Mouse (Mus musculus) layer of hippocampus, adult 2 months (tissue): Measurements from ENCODE around the gene Supt3. TPM values are rescaled to one million over a fixed set of nuclear protein-coding genes. Genes with fewer than 3 reads are reported as not detected.

Experiments
- DNase-seq, 2 experiments: peaks; one replicate each; pipeline ENCODE4 v3.0.0; 2022; ENCODE audit warnings: low spot score in 2 of 2
- H3K27ac ChIP-seq: fragments of 200-600 bp; 2 replicates; pipeline ENCODE4 v1.8.1; 2022
- H3K4me3 ChIP-seq: fragments of 200-600 bp; 2 replicates; pipeline ENCODE4 v1.8.1; 2022; ENCODE audit warnings: mild to moderate bottlenecking
- CTCF ChIP-seq: fragments of 200-600 bp; conservative IDR thresholded peaks from 2 replicates; pipeline ENCODE4 v1.8.1; 2022; ENCODE audit warnings: antibody characterized with exemption, mild to moderate bottlenecking, moderate library complexity
- total RNA-seq, 2 experiments: library from RNA; stranded (reverse); gene quantifications; 2 replicates each; pipeline ENCODE4 v1.2.3; 2021

Gene Supt3
- total RNA-seq, 2 experiments from 2014 or later: 14.9 to 18.7 TPM

- Histone ChIP-seq H3K27ac (peak overlapping the region; percentile 25; the same call in 1 of the 2 replicates), H3K4me3 (no peak overlapping the region)
- TF ChIP-seq CTCF: no peak
- DNase-seq: no peak
These were observed 233.5 kb downstream of the Supt3 start for GRCm38 (mm10) chr17:45010409-45010808.

DNA sequence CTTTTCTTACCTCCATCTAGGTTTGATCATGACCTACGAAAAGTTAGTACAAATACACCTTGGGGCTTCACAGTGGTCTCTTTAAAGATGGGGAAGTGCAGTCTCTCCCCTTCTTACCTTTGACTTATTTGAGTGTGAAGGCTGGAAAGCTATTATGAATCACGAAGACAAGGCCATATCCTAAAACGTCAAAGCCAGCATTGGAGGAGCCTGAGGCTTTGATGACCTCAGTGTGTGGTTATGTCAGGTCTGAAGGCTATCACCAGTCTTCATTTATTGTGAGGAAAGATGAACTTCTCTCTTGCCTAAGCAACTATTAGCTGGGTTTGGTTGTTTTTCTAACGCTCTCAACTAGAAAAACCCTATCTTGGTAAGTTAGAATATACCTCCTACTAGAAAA, 239.8 kb downstream of the Supt3 start:
- Histone ChIP-seq H3K27ac (no peak overlapping the region), H3K4me3 (no peak overlapping the region)
- no peak for DNase-seq
- no peak for TF ChIP-seq CTCF

GRCm38 (mm10) chr17:45020155-45020930, 243.4 kb downstream of the Supt3 start:
- H3K4me3 ChIP-seq: no peak overlapping the region
- no peak for TF ChIP-seq CTCF
- no peak for DNase-seq
- peak overlapping the region; percentile 21; the same call in 1 of the 2 replicates for H3K27ac ChIP-seq

GRCm38 (mm10) chr17:45028441-45028840, 251.5 kb downstream of the Supt3 start:
- no peak overlapping the region for H3K27ac ChIP-seq
- DNase-seq: no peak
- TF ChIP-seq CTCF: no peak
- no peak overlapping the region for H3K4me3 ChIP-seq

- no peak for DNase-seq
- Histone ChIP-seq H3K27ac (no peak overlapping the region), H3K4me3 (no peak overlapping the region)
- TF ChIP-seq CTCF: no peak
These were observed 252.2 kb downstream of the Supt3 start for GRCm38 (mm10) chr17:45029106-45029505.

- no peak for TF ChIP-seq CTCF
- Histone ChIP-seq H3K27ac (no peak overlapping the region), H3K4me3 (no peak overlapping the region)
- no peak for DNase-seq
These were observed 255.3 kb downstream of the Supt3 start for GRCm38 (mm10) chr17:45032209-45032608.

DNA sequence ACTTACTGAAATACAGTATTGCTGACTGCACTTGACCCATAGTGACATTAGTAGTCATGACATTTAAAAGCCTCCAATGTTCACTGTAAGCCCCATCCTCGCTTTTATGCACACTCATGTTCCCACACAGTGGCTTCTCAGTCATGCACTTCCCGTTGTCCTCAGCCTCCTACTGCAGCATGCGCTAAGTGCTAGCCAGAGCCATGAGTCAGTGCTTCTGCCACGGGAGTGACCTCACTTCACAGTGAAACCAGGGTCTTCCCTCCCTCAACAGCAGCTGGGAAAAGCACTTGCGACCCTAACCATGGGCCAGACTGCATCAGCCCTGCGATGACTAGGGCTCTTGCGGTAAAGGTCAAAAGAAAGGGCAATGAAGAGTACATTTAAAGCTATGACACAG, 256.7 kb downstream of the Supt3 start:
- no peak for TF ChIP-seq CTCF
- no peak overlapping the region for H3K4me3 ChIP-seq
- no peak overlapping the region for H3K27ac ChIP-seq
- DNase-seq: no peak

DNA sequence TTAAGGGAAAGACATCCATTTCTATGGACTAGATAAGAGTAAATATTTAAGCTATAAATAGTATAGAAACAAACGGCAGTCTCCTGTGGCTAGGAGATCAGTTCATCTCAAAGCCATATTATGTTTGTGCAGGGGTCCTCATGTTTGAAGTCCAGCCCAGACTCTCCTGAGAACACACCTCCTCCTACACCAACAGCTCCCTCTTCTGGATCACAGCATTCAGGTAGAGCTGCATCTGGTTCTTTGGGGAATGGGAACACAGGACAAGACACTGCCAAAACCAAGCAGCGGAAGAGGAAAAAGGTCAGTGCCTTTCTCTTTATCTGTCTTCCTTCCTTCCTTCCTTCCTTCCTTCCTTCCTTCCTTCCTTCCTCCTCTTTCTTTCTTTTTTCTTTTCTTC, 264.1 kb downstream of the Supt3 start:
- H3K4me3 ChIP-seq: no peak overlapping the region
- TF ChIP-seq CTCF: peak; percentile 13; the same call in 1 of the 2 replicates
- DNase-seq: no peak
- H3K27ac ChIP-seq: no peak overlapping the region

DNA sequence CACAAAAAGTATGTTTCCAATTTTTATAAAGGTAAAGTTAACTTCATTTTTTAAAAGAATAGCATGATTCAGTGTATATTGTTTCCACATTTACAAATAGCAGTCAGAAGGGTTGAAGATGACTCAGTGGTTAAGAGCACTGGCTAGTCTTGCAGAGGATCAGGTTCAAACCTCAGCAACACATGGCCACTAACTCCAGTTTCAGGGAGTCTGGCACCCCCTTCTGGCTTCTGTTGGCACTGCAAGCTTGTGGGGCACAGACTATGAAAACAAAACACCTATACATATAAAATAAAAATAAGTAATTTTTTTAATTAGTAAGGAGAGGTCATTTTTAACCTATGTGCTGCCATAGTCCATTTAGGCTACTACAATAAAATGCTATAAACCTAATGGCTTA, 268.9 kb downstream of the Supt3 start:
- no peak for DNase-seq
- Histone ChIP-seq H3K4me3 (no peak overlapping the region), H3K27ac (no peak overlapping the region)
- TF ChIP-seq CTCF: peak; percentile 69

GRCm38 (mm10) chr17:45046583-45046982, 269.6 kb downstream of the Supt3 start:
- no peak for DNase-seq

GRCm38 (mm10) chr17:45047236-45047635, 270.3 kb downstream of the Supt3 start:
- no peak for TF ChIP-seq CTCF
- no peak for DNase-seq
- no peak overlapping the region for H3K27ac ChIP-seq
- H3K4me3 ChIP-seq: no peak overlapping the region

More at GRCm38 (mm10) chr17:45046583-45046982, 269.6 kb downstream of the Supt3 start:
- no peak overlapping the region for H3K27ac ChIP-seq
- H3K4me3 ChIP-seq: no peak overlapping the region
- no peak for TF ChIP-seq CTCF

- no peak overlapping the region for H3K4me3 ChIP-seq
- TF ChIP-seq CTCF: no peak
- no peak overlapping the region for H3K27ac ChIP-seq
- no peak for DNase-seq
These were observed 275.0 kb downstream of the Supt3 start for GRCm38 (mm10) chr17:45051971-45052370.

GRCm38 (mm10) chr17:45053371-45053770, 276.4 kb downstream of the Supt3 start:
- DNase-seq: no peak
- TF ChIP-seq CTCF: no peak
- H3K4me3 ChIP-seq: no peak overlapping the region
- no peak overlapping the region for H3K27ac ChIP-seq

DNA sequence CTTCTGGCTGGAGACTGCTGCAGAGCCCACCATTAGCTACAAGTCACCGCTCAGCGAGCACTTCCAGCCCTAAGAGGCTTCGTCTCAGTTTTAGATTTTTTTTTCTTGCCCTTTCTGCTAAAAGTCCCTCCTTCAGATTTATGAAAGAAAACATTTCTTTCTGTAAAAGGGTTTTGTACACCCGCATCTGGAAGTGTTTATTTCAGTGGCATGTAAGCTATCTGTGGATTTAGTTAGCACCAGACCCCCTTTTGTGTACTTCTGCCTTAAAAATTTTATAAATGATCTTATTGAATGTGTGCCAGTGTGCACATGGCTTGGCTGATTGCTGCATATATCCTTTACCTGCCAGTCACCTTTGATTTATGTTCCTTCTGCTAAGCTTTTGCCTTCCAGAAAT, 277.6 kb downstream of the Supt3 start:
- Histone ChIP-seq H3K27ac (no peak overlapping the region), H3K4me3 (no peak overlapping the region)
- DNase-seq: no peak
- no peak for TF ChIP-seq CTCF
